Mouse (Mus musculus) C2C12 (cell line): ENCODE measurements around the gene Gper1. TPM values are rescaled to one million over a fixed set of nuclear protein-coding genes. Genes with fewer than 3 reads are reported as not detected.

Source experiments
- H3K27me3 ChIP-seq: one replicate; pipeline ENCODE4 v1.6.1; 2011; ENCODE audit not compliant: control insufficient read depth, insufficient read depth, insufficient read length
- H3K36me3 ChIP-seq: one replicate; pipeline ENCODE4 v1.6.1; 2011; ENCODE audit not compliant: control insufficient read depth, insufficient read depth
- H3K4me3 ChIP-seq: one replicate; pipeline ENCODE4 v1.5.1; 2011; ENCODE audit warnings: mild to moderate bottlenecking, control low read depth; ENCODE audit not compliant: poor library complexity, insufficient read depth, severe bottlenecking
- H3K79me2 ChIP-seq: one replicate; pipeline ENCODE4 v1.6.1; 2011; ENCODE audit not compliant: control insufficient read depth, insufficient read depth
- H3K79me3 ChIP-seq: one replicate; pipeline ENCODE4 v1.6.1; 2011; ENCODE audit warnings: low read depth, control low read depth
- H3ac ChIP-seq: one replicate; pipeline ENCODE3; 2011; ENCODE audit warnings: low read depth; ENCODE audit not compliant: control insufficient read depth, insufficient read length
- CEBPB ChIP-seq: IDR thresholded peaks from one replicate; pipeline ENCODE4 v1.6.1; 2011; ENCODE audit warnings: low read depth, mild to moderate bottlenecking, control low read depth, moderate library complexity
- CTCF ChIP-seq: IDR thresholded peaks from one replicate; pipeline ENCODE4 v1.5.1; 2011; ENCODE audit not compliant: control insufficient read depth, insufficient read depth, insufficient read length
- FOSL1 ChIP-seq: IDR thresholded peaks from one replicate; pipeline ENCODE4 v1.8.0; 2011; ENCODE audit warnings: mild to moderate bottlenecking, low read length; ENCODE audit not compliant: poor library complexity, insufficient read depth, severe bottlenecking
- MAX ChIP-seq: IDR thresholded peaks from one replicate; pipeline ENCODE4 v1.6.1; 2011; ENCODE audit warnings: mild to moderate bottlenecking, control low read depth
- MYOD1 ChIP-seq: IDR thresholded peaks from one replicate; pipeline ENCODE4 v1.6.1; 2011; ENCODE audit warnings: low read depth; ENCODE audit not compliant: control insufficient read depth, insufficient read length
- MYOG ChIP-seq: IDR thresholded peaks from one replicate; pipeline ENCODE4 v1.6.1; 2011; ENCODE audit not compliant: control insufficient read depth, insufficient read length; ENCODE audit errors: extremely low read depth
- USF1 ChIP-seq: IDR thresholded peaks from one replicate; pipeline ENCODE4 v1.6.1; 2011; ENCODE audit warnings: low read depth, mild to moderate bottlenecking, control low read depth, moderate library complexity
- polyA plus RNA-seq: library from polyadenylated mRNA; unstranded; fragments of >200 nt; fragmentation: generic; extraction: Trizol; gene quantifications from one replicate; pipeline ENCODE4 v1.2.1, GENCODE M21; 2012; ENCODE audit warnings: missing spikeins

The Gper1 gene
- polyA plus RNA-seq, 1 experiment: 18.8 TPM

DNA sequence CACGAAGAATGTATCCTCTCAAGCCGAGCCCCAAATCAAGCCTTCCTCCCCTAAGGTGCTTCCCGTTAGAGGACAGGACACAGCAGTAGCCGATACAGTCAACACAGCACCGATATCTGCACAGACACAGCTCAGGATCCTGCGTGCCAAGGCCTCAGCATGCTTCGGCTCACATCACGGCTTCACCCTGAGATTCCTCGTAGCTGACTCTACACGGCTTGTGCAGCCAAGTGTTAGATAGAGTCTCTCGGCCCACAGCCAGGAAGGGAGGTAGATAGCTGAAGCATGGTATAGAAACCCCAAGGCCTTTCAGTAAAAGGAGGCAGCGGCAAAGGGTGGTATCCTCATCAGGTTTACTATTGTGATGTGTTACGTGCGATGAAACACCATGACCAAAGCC lies 23.0 kb upstream of the Gper1 start:
- Histone ChIP-seq H3K36me3 (no peaks in the 10 kb centered on the region), H3K79me3 (no peaks in the 10 kb centered on the region), H3K4me3 (no peak overlapping the region), H3K79me2 (no peaks in the 10 kb centered on the region), H3ac (no peak overlapping the region), H3K27me3 (no peaks in the 10 kb centered on the region)
- TF ChIP-seq MAX (no peak), MYOD1 (no peak), FOSL1 (no peak)

DNA sequence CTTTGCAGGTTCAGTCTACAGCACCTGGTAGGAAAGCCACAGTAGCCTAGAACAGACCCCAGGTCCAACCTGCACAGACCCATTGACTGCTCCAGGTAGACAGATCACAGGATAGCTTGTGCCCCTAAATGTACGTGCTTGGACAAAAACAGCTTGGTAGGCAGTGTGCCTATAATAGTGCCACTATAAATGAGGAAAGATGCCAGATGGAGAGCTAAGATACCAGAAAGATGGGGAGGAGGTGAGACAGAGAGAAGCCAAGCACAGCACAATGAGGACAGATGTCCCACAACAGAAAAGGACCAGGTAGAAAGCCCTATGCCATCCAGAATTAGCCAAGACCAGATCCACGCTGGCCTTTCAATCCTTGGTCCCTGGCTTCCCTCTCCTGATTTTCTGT lies 20.8 kb upstream of the Gper1 start:
- TF ChIP-seq CTCF (no peak), MYOD1 (no peak), MYOG (no peak), USF1 (no peak), FOSL1 (no peak), CEBPB (no peak), MAX (no peak)
- Histone ChIP-seq H3K79me2 (no peaks in the 10 kb centered on the region), H3K4me3 (no peak overlapping the region), H3ac (no peak overlapping the region), H3K36me3 (no peaks in the 10 kb centered on the region), H3K79me3 (no peaks in the 10 kb centered on the region), H3K27me3 (no peaks in the 10 kb centered on the region)

DNA sequence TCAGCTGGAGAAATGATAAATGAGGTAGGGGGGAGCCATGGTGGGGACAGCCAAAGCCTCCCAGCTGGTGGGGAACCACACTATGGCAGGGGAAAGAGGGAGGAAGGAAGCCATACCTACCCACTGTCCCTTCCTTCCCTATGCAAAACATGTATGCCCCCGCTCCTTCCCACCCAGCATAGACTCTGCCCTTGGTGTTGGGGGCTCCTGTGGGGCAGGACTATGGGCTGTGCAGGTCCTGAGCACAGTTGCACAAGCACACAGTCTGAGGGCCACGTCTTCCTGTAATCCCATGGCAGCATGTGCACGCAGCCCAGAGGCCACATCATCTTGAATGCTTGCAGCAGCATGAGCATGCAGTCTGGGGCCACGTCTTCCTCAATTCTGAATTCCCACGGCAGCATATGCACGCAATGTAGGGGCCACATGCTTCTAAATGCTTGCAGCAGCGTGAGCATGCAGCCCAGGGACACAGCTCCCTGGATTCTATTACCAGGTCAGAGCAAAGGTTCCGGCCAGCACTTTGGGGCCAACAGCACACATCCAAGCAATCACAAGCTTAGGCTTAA lies 19.2 kb upstream of the Gper1 start:
- TF ChIP-seq USF1 (no peak), CTCF (no peak), FOSL1 (no peak)
- Histone ChIP-seq H3K79me3 (no peaks in the 10 kb centered on the region), H3K79me2 (no peaks in the 10 kb centered on the region), H3K36me3 (no peaks in the 10 kb centered on the region), H3K27me3 (no peaks in the 10 kb centered on the region), H3ac (no peak overlapping the region), H3K4me3 (no peak overlapping the region)

DNA sequence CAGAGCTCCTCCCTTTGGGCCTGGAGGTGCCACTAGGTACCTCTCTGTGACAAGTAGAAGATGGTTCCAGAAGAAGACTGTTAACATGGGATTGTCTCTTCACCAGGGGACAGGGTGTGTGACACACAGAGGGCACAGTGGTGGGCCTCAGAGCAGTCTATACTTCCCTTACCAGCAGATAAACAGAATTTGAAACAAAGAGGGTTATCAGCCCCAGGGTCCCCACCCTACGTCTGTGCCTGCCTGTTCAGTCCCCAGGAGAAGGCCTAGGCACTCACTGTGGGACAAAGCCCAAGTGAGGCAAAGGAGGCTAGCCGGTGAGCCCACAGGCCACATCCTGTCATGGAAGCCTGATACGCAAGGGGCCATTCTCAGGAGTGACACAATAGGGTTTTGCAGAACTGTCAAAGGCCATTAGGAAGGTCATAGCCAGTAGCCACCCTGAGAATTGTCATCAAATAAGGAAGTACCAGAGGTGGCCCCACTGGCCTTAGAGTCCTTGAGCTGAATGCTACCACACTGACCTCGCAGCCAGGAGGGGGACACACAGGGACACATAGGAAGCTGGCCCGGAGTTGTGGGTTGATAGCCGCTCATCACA lies 18.1 kb upstream of the Gper1 start, which contains the start of gene C130050O18Rik:
Gene C130050O18Rik (plus strand): TSS at position 480 of the 601 bp plus-strand sequence.
- Histone ChIP-seq H3K27me3 (no peaks in the 10 kb centered on the region), H3K36me3 (no peaks in the 10 kb centered on the region), H3K4me3 (no peak within 1 kb of the TSS), H3K79me3 (no peaks in the 10 kb centered on the region), H3K79me2 (no peaks in the 10 kb centered on the region), H3ac (no peak within 1 kb of the TSS)
- TF ChIP-seq MAX (no peak), FOSL1 (no peak), CEBPB (no peak), CTCF (no peak), USF1 (no peak), MYOD1 (no peak), MYOG (no peak)

DNA sequence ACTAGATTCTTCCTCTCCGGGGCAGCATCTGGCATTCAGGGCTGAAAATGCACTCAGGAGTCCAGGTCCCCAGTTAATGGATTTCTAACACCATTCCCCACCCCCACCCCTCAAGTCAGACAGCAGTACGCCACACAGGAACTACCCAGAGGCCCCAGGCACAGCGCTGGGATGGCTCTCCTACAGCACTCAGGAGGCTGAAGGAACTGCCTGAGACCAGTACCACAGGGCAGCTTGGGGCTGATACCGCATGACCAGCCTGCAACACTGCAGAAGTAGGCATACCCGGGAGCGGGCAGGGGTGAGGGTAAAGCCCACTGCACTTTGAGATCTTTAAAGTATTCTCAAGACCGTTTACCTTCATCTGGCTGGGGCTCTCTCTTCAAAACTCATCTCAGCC lies 17.5 kb upstream of the Gper1 start:
- H3K79me2 ChIP-seq: no peaks in the 10 kb centered on the region
- TF ChIP-seq MYOD1: no peak
- no peak for TF ChIP-seq USF1
- TF ChIP-seq CEBPB: no peak
- TF ChIP-seq MYOG: no peak
- TF ChIP-seq MAX: no peak
- no peak for TF ChIP-seq CTCF
- no peak for TF ChIP-seq FOSL1
- no peaks in the 10 kb centered on the region for H3K36me3 ChIP-seq
- H3K4me3 ChIP-seq: no peak overlapping the region
- H3K79me3 ChIP-seq: no peaks in the 10 kb centered on the region
- H3ac ChIP-seq: no peak overlapping the region
- no peaks in the 10 kb centered on the region for H3K27me3 ChIP-seq

DNA sequence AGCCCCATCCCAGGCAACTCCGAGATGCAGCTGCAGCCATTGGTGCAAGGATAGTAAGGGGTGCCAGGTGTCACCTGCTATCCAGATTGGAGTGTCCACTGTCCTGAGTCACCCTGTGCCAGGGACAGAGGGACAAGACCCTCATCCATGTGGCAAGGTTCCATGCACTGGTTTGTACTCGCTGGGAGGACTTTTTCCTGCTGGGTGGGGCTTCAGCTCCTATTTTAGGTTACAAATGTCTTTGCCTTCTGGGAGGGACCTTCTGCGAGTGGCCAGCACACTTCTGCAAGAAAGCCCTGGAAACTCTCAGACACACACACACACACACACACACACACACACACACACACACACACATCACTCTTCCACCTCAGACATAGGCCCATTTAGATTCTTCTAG lies 17.0 kb upstream of the Gper1 start:
- no peaks in the 10 kb centered on the region for H3K27me3 ChIP-seq
- no peak overlapping the region for H3K4me3 ChIP-seq
- no peaks in the 10 kb centered on the region for H3K79me3 ChIP-seq
- TF ChIP-seq FOSL1 (no peak), USF1 (no peak), CEBPB (no peak), MYOD1 (no peak), CTCF (no peak), MAX (no peak)
- no peak overlapping the region for H3ac ChIP-seq
- H3K79me2 ChIP-seq: no peaks in the 10 kb centered on the region
- H3K36me3 ChIP-seq: no peaks in the 10 kb centered on the region
